Mouse (Mus musculus) forebrain, embryonic 16.5 days (tissue): ENCODE results near the gene Erbb3. TPM values are rescaled to one million over a fixed set of nuclear protein-coding genes. Genes with fewer than 3 reads are reported as not detected.

ENCODE experiments used
- microRNA-seq: library from miRNA; unstranded; fragments of <30 nt; microRNA quantifications from one replicate; pipeline ENCODE4, GENCODE M21; 2017
- polyA plus RNA-seq: library from polyadenylated mRNA; unstranded; fragments of >200 nt; fragmentation: Nextera tagmentation; extraction: Ambion mirVana; gene quantifications from 2 replicates; pipeline ENCODE4 v1.2.1, GENCODE M21; 2015

Erbb3 gene
- polyA plus RNA-seq, 1 experiment from 2014 or later, result 0.46 TPM

Small RNAs within 50 kb of the gene (microRNA-seq; reads per million reads assigned to microRNA genes)
- gene Gm47275 (not detected), gene Mir6917 (not detected)

Other genes with a start within 250 kb of the Erbb3 start
- 32.2 and 32.7 TPM in 2 replicates for gene Coq10a, start 220.7 kb downstream of the Erbb3 start, polyA plus RNA-seq
- gene Ankrd52, start 212.5 kb downstream of the Erbb3 start, polyA plus RNA-seq, result 11.3 and 13.2 TPM in 2 replicates
- gene Slc39a5, start 188.4 kb downstream of the Erbb3 start, polyA plus RNA-seq, result 0.10 and 0.25 TPM in 2 replicates
- 139 and 147 TPM in 2 replicates for gene Nabp2, start 178.2 kb downstream of the Erbb3 start, polyA plus RNA-seq
- 121 and 122 TPM in 2 replicates for gene Rnf41, start 178.0 kb downstream of the Erbb3 start, polyA plus RNA-seq
- gene Smarcc2, start 130.4 kb downstream of the Erbb3 start, polyA plus RNA-seq, result 215 and 217 TPM in 2 replicates
- gene Myl6, start 95.5 kb downstream of the Erbb3 start, polyA plus RNA-seq, result 599 and 678 TPM in 2 replicates
- gene Myl6b, start 91.0 kb downstream of the Erbb3 start, polyA plus RNA-seq, result 5.4 and 5.9 TPM in 2 replicates
- 9.0 and 9.6 TPM in 2 replicates for gene Esyt1, start 63.8 kb downstream of the Erbb3 start, polyA plus RNA-seq
- 20.9 and 21.7 TPM in 2 replicates for gene Zc3h10, start 41.9 kb downstream of the Erbb3 start, polyA plus RNA-seq
- 2,032 and 2,064 TPM in 2 replicates for gene Rpl41, start 40.3 kb downstream of the Erbb3 start, polyA plus RNA-seq
- gene Pa2g4, start 23.7 kb downstream of the Erbb3 start, polyA plus RNA-seq, result 149 and 152 TPM in 2 replicates
- 358 and 398 TPM in 2 replicates for gene Rps26, start 37.1 kb upstream of the Erbb3 start, polyA plus RNA-seq
- 9.0 and 15.6 TPM in 2 replicates for gene Ikzf4, start 56.3 kb upstream of the Erbb3 start, polyA plus RNA-seq
- 11.2 and 12.7 TPM in 2 replicates for gene Suox, start 84.4 kb upstream of the Erbb3 start, polyA plus RNA-seq
- 128 and 131 TPM in 2 replicates for gene Rab5b, start 106.6 kb upstream of the Erbb3 start, polyA plus RNA-seq
- 0.14 and 0.25 TPM in 2 replicates for gene Pmel, start 114.5 kb upstream of the Erbb3 start, polyA plus RNA-seq
- 29.7 and 37.8 TPM in 2 replicates for gene Cdk2, start 115.4 kb upstream of the Erbb3 start, polyA plus RNA-seq
- 4.6 and 5.1 TPM in 2 replicates for gene Dgka, start 155.2 kb upstream of the Erbb3 start, polyA plus RNA-seq
- gene Pym1, start 158.2 kb upstream of the Erbb3 start, polyA plus RNA-seq, result 37.9 and 43.6 TPM in 2 replicates
- 0.54 and 0.73 TPM in 2 replicates for gene Mmp19, start 201.3 kb upstream of the Erbb3 start, polyA plus RNA-seq
- 67.2 and 68.2 TPM in 2 replicates for gene Dnajc14, start 214.4 kb upstream of the Erbb3 start, polyA plus RNA-seq
- gene Tmem198b, start 214.7 kb upstream of the Erbb3 start, polyA plus RNA-seq, result 10.7 and 13.7 TPM in 2 replicates
- 180 and 194 TPM in 2 replicates for gene Sarnp, start 227.7 kb upstream of the Erbb3 start, polyA plus RNA-seq
- gene Ormdl2, start 232.0 kb upstream of the Erbb3 start, polyA plus RNA-seq, result 20.9 and 22.5 TPM in 2 replicates